Mouse (Mus musculus) stomach, postnatal 0 days (tissue): ENCODE measurements around the gene Nktr. TPM values are rescaled to one million over a fixed set of nuclear protein-coding genes. Genes with fewer than 3 reads are reported as not detected.

Experiments used
- ATAC-seq: fragments of 200-750 bp; cut with Nextera tagmentation; 2 replicates; pipeline ENCODE4 v1.8.0; 2017; ENCODE audit not compliant: low FRiP score, low TSS enrichment
- DNase-seq: peaks from one replicate; pipeline ENCODE4 v3.0.0-alpha.2; 2016; ENCODE audit warnings: low spot score
- H3K27ac ChIP-seq: fragments of 300-500 bp; sonication (generic); replicated peaks from 2 replicates; pipeline ENCODE4 v1.5.1; 2014; ENCODE audit warnings: mild to moderate bottlenecking, control low read depth
- H3K27me3 ChIP-seq: fragments of 300-500 bp; sonication (generic); 2 replicates; pipeline ENCODE4 v1.6.1; 2014; ENCODE audit warnings: low read length; ENCODE audit not compliant: control insufficient read depth, insufficient read depth
- H3K36me3 ChIP-seq: fragments of 300-500 bp; sonication (generic); 2 replicates; pipeline ENCODE4 v1.6.1; 2014; ENCODE audit warnings: low read length, mixed read lengths; ENCODE audit not compliant: control insufficient read depth, insufficient read depth
- H3K4me1 ChIP-seq: fragments of 300-500 bp; sonication (generic); replicated peaks from 2 replicates; pipeline ENCODE4 v1.6.1; 2014; ENCODE audit warnings: antibody characterized with exemption; ENCODE audit not compliant: control insufficient read depth, insufficient read depth
- H3K4me2 ChIP-seq: fragments of 300-500 bp; sonication (generic); replicated peaks from 2 replicates; pipeline ENCODE4 v1.6.1; 2014; ENCODE audit warnings: low read depth, mild to moderate bottlenecking, control low read depth, moderate library complexity
- H3K4me3 ChIP-seq: fragments of 300-500 bp; sonication (generic); 2 replicates; pipeline ENCODE4 v1.5.1; 2014; ENCODE audit warnings: low read depth, low read length, control low read depth
- H3K9ac ChIP-seq: fragments of 300-500 bp; sonication (generic); 2 replicates; pipeline ENCODE4 v1.6.1; 2014; ENCODE audit warnings: mild to moderate bottlenecking, low read length, control low read depth, mixed read lengths
- H3K9me3 ChIP-seq: fragments of 300-500 bp; sonication (generic); 2 replicates; pipeline ENCODE4 v1.6.1; 2016; ENCODE audit warnings: low read length; ENCODE audit not compliant: control insufficient read depth
- CTCF ChIP-seq: IDR thresholded peaks from 2 replicates; pipeline ENCODE4 v1.5.1; 2016; ENCODE audit warnings: antibody characterized with exemption, low read depth, mild to moderate bottlenecking, moderate library complexity
- EP300 ChIP-seq: optimal IDR thresholded peaks from 2 replicates; pipeline ENCODE3; 2016; ENCODE audit warnings: antibody characterized with exemption
- WGBS: fragments of 180-500 bp; shearing (Covaris S2); extraction: QIAGEN DNeasy Blood & Tissue Kit; methylation state at CpG from one replicate; pipeline ENCODE4 v1.1.7; 2014; 5-methylcytosine and 5-hydroxymethylcytosine counted together
- polyA plus RNA-seq: library from polyadenylated mRNA; unstranded; fragments of >200 nt; fragmentation: Nextera tagmentation; extraction: Ambion mirVana; gene quantifications from 2 replicates; pipeline ENCODE4 v1.2.1, GENCODE M21; 2015

Nktr gene
- polyA plus RNA-seq, 1 experiment from 2014 or later: 32.0 TPM

- TF ChIP-seq EP300 (no peak), CTCF (no peak)
- Histone ChIP-seq H3K27me3 (no peaks in the 10 kb centered on the region), H3K4me1 (no peaks in the 10 kb centered on the region), H3K4me2 (no peak overlapping the region), H3K27ac (no peak overlapping the region), H3K9me3 (no peaks in the 10 kb centered on the region), H3K4me3 (no peak overlapping the region), H3K9ac (no peak overlapping the region), H3K36me3 (no peaks in the 10 kb centered on the region)
- no peak for ATAC-seq
- no peak for DNase-seq
- WGBS: 55% methylated on average over 5 of the region's 5 CpGs
These were observed 53.4 kb downstream of the Nktr start for GRCm38 (mm10) chr9:121772412-121772811.

GRCm38 (mm10) chr9:121775951-121776350 is 57.0 kb downstream of the Nktr start:
- Histone ChIP-seq H3K36me3 (no peaks in the 10 kb centered on the region), H3K9ac (no peak overlapping the region), H3K27ac (no peak overlapping the region), H3K4me2 (no peak overlapping the region), H3K9me3 (no peaks in the 10 kb centered on the region), H3K4me3 (no peak overlapping the region), H3K27me3 (peaks cover 10% of the 10 kb centered on the region; the same call in 1 of the 2 replicates), H3K4me1 (no peaks in the 10 kb centered on the region)
- TF ChIP-seq CTCF: no peak
- TF ChIP-seq EP300: no peak
- DNase-seq (no peak), ATAC-seq (no peak)
- 81% methylated on average over 10 of the region's 10 CpGs for WGBS

- Histone ChIP-seq H3K4me2 (no peak overlapping the region), H3K27me3 (peaks cover 10% of the 10 kb centered on the region; the same call in 1 of the 2 replicates), H3K9ac (no peak overlapping the region), H3K27ac (no peak overlapping the region), H3K4me3 (no peak overlapping the region), H3K36me3 (no peaks in the 10 kb centered on the region), H3K9me3 (no peaks in the 10 kb centered on the region), H3K4me1 (no peaks in the 10 kb centered on the region)
- DNase-seq: no peak
- WGBS: 68% methylated on average over 7 of the region's 7 CpGs
- TF ChIP-seq EP300: no peak
- no peak for TF ChIP-seq CTCF
- no peak for ATAC-seq
These were observed 57.5 kb downstream of the Nktr start for GRCm38 (mm10) chr9:121776511-121776910.

- Histone ChIP-seq H3K4me1 (no peaks in the 10 kb centered on the region), H3K9ac (no peak within 1 kb of the TSS; the same call in 1 of the 2 replicates), H3K36me3 (no peaks in the 10 kb centered on the region), H3K4me2 (peak within 1 kb of the TSS; percentile 55), H3K27ac (no peak within 1 kb of the TSS), H3K9me3 (no peaks in the 10 kb centered on the region), H3K4me3 (peak within 1 kb of the TSS; percentile 20), H3K27me3 (peaks cover 10% of the 10 kb centered on the region; the same call in 1 of the 2 replicates)
- ATAC-seq (peak; percentile 32; the same call in 1 of the 2 replicates), DNase-seq (no peak)
- TF ChIP-seq CTCF (no peak), EP300 (no peak)
- WGBS: 19% methylated on average over 30 of the region's 30 CpGs
These were observed 58.6 kb downstream of the Nktr start, which contains the start of gene Klhl40 for GRCm38 (mm10) chr9:121777484-121778065. Gene Klhl40 (plus strand): TSS chr9:121777607.

- TF ChIP-seq CTCF (no peak), EP300 (no peak)
- Histone ChIP-seq H3K9me3 (no peaks in the 10 kb centered on the region), H3K4me2 (peak overlapping the region; percentile 55), H3K27me3 (peaks cover 10% of the 10 kb centered on the region; the same call in 1 of the 2 replicates), H3K36me3 (no peaks in the 10 kb centered on the region), H3K9ac (no peak overlapping the region; the same call in 1 of the 2 replicates), H3K4me1 (no peaks in the 10 kb centered on the region), H3K27ac (no peak overlapping the region), H3K4me3 (peak overlapping the region; percentile 20)
- no peak for DNase-seq
- ATAC-seq: peak; percentile 3; the same call in 1 of the 2 replicates
- 13% methylated on average over 54 of the region's 54 CpGs for WGBS
These were observed 59.2 kb downstream of the Nktr start for GRCm38 (mm10) chr9:121778066-121778624.

GRCm38 (mm10) chr9:121784801-121785200 is 65.8 kb downstream of the Nktr start:
- H3K27ac ChIP-seq: no peak overlapping the region
- no peaks in the 10 kb centered on the region for H3K36me3 ChIP-seq
- no peak overlapping the region for H3K4me3 ChIP-seq
- ATAC-seq: no peak
- H3K9me3 ChIP-seq: no peaks in the 10 kb centered on the region
- 82% methylated on average over 12 of the region's 12 CpGs for WGBS
- TF ChIP-seq CTCF (no peak), EP300 (no peak)
- H3K4me2 ChIP-seq: no peak overlapping the region
- H3K27me3 ChIP-seq: no peaks in the 10 kb centered on the region
- no peak overlapping the region for H3K9ac ChIP-seq
- no peaks in the 10 kb centered on the region for H3K4me1 ChIP-seq
- DNase-seq: no peak
